Mouse (Mus musculus): ENCODE data around the gene Zc3h7a. TPM values are rescaled to one million over a fixed set of nuclear protein-coding genes. Genes with fewer than 3 reads are reported as not detected.

The Zc3h7a gene
- polyA plus RNA-seq, 1 experiment from 2014 or later = 79.3 TPM

GRCm38 (mm10) chr16:11090836-11091570 is 85.2 kb downstream of the Zc3h7a start:
- H3K27me3 ChIP-seq (replicated peaks; ENCODE audit: control insufficient read depth, insufficient read depth, low read length) = no peaks in the 10 kb centered on the region
- ATAC-seq = no peak
- peaks cover 8% of the 10 kb centered on the region; the same call in 1 of the 2 replicates for H3K36me3 ChIP-seq (ENCODE audit: control insufficient read depth, insufficient read depth, low read length)
- no peak overlapping the region for H3K27ac ChIP-seq (ENCODE audit: low read length)
- no peaks in the 10 kb centered on the region for H3K4me1 ChIP-seq (ENCODE audit: control insufficient read depth, insufficient read depth, low read length)
- H3K9ac ChIP-seq (ENCODE audit: low read depth, low read length) = no peak overlapping the region
- H3K4me3 ChIP-seq (ENCODE audit: low read length) = no peak overlapping the region
- no peak overlapping the region for H3K4me2 ChIP-seq (ENCODE audit: low read depth, low read length)
- H3K9me3 ChIP-seq (ENCODE audit: control insufficient read depth, low read length) = no peaks in the 10 kb centered on the region
- WGBS = 81% methylated on average over 10 of the region's 10 CpGs

DNA sequence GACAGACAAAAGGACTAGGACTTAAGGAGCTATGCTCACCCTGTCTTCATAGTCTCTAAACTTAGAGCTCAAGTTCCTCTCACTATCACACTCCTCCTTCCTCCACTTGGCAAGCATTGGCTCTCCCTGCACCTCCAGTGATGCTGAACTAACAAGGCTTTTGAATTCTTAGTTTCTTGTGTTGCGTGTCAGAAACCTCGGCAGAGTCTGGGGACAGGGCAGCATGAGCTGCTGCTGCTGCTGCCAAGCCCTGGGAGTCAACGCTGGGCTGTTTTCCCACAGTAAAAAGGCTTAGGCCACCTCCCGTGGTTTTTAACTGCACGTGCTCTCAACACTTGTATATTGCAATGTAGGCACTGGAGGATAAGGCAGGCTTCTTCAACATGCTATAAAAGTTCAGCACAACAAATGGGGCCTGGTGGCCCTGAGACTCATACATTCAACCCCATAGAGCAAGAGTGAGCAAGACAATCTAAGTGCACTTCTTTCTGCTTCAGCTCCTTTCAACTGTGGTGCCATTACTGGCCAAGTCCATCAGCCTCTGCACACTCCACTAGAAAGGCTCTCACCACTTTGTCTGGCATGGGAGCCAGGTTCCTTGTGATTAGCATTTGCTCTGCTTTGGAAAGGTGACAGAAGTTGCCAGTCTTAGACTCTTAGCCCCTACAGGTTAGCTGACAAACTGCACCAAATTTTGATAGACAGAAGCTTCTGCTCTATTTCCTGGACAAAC is 89.2 kb downstream of the Zc3h7a start:
- no peaks in the 10 kb centered on the region for H3K9me3 ChIP-seq (ENCODE audit: control insufficient read depth, low read length)
- H3K9ac ChIP-seq (ENCODE audit: low read depth, low read length) = no peak overlapping the region
- WGBS = 77% methylated on average over 5 of the region's 5 CpGs
- H3K4me2 ChIP-seq (ENCODE audit: low read depth, low read length) = no peak overlapping the region
- H3K4me1 ChIP-seq (ENCODE audit: control insufficient read depth, insufficient read depth, low read length) = no peaks in the 10 kb centered on the region
- no peaks in the 10 kb centered on the region for H3K27me3 ChIP-seq (replicated peaks; ENCODE audit: control insufficient read depth, insufficient read depth, low read length)
- no peak overlapping the region for H3K27ac ChIP-seq (ENCODE audit: low read length)
- H3K36me3 ChIP-seq (ENCODE audit: control insufficient read depth, insufficient read depth, low read length) = peaks cover 12% of the 10 kb centered on the region
- no peak for ATAC-seq
- H3K4me3 ChIP-seq (ENCODE audit: low read length) = no peak overlapping the region

Small RNA genes lying within 50 kb of the gene (microRNA-seq; reads per million reads assigned to microRNA genes)
- gene Gm23935 = 155 reads per million, percentile 53 among the genes with 10 or more reads in this experiment

Other genes starting within 250 kb of the Zc3h7a start
- gene Snn, start 115.4 kb downstream of the Zc3h7a start, polyA plus RNA-seq (2015; fragmentation: Nextera tagmentation; extraction: Ambion mirVana) = 19.1 and 20.4 TPM in 2 replicates
- gene Litaf, start 110.2 kb downstream of the Zc3h7a start, polyA plus RNA-seq (2015; fragmentation: Nextera tagmentation; extraction: Ambion mirVana) = 110 and 114 TPM in 2 replicates
- 31.6 and 33.9 TPM in 2 replicates for gene Txndc11, start 41.7 kb downstream of the Zc3h7a start, polyA plus RNA-seq (2015; fragmentation: Nextera tagmentation; extraction: Ambion mirVana)
- 150 and 170 TPM in 2 replicates for gene Rsl1d1, start 26.9 kb upstream of the Zc3h7a start, polyA plus RNA-seq (2015; fragmentation: Nextera tagmentation; extraction: Ambion mirVana)
- 53.0 and 54.9 TPM in 2 replicates for gene Gspt1, start 77.9 kb upstream of the Zc3h7a start, polyA plus RNA-seq (2015; fragmentation: Nextera tagmentation; extraction: Ambion mirVana)
- not detected in 2 replicates for gene Tnfrsf17, start 137.4 kb upstream of the Zc3h7a start, polyA plus RNA-seq (2015; fragmentation: Nextera tagmentation; extraction: Ambion mirVana)
- 5.9 and 6.3 TPM in 2 replicates for gene Snx29, start 146.5 kb upstream of the Zc3h7a start, polyA plus RNA-seq (2015; fragmentation: Nextera tagmentation; extraction: Ambion mirVana)